Mouse (Mus musculus) gastrocnemius, adult 2 months (tissue): ENCODE data around the gene Uri1. TPM values are rescaled to one million over a fixed set of nuclear protein-coding genes. Genes with fewer than 3 reads are reported as not detected.

Experiments
- DNase-seq: peaks from one replicate; pipeline ENCODE4 v3.0.0; 2022
- H3K27ac ChIP-seq: fragments of 200-600 bp; 2 replicates; pipeline ENCODE4 v1.8.1; 2022; ENCODE audit warnings: mild to moderate bottlenecking
- H3K4me3 ChIP-seq: fragments of 200-600 bp; 2 replicates; pipeline ENCODE4 v1.8.1; 2022; ENCODE audit warnings: mild to moderate bottlenecking, moderate library complexity
- CTCF ChIP-seq: fragments of 200-600 bp; IDR thresholded peaks from 2 replicates; pipeline ENCODE4 v1.8.1; 2022; ENCODE audit warnings: antibody characterized with exemption, mild to moderate bottlenecking, moderate library complexity
- intact Hi-C: fragments of 180-260 bp; cut with DNase I; formaldehyde crosslinking; loops from one replicate; pipeline ENCODE4 v1.15.1; 2025
- total RNA-seq, 2 experiments: library from RNA; stranded (reverse); gene quantifications; 2 replicates each; pipeline ENCODE4 v1.2.3; 2021

The Uri1 gene
- total RNA-seq, 2 experiments from 2014 or later = 23.5 to 30.6 TPM

- no peak overlapping the region for H3K4me3 ChIP-seq
- H3K27ac ChIP-seq = no peak overlapping the region
- no peak for TF ChIP-seq CTCF
- no peak for DNase-seq
- intact Hi-C loops = no loop called here
Measured at GRCm38 (mm10) chr7:38030606-38031005, 7.3 kb upstream of the Uri1 start.

- H3K27ac ChIP-seq = no peak overlapping the region
- H3K4me3 ChIP-seq = no peak overlapping the region
- intact Hi-C loops = no loop called here
- DNase-seq = no peak
- TF ChIP-seq CTCF = no peak
Measured at GRCm38 (mm10) chr7:38029986-38030385, 6.6 kb upstream of the Uri1 start.

DNA sequence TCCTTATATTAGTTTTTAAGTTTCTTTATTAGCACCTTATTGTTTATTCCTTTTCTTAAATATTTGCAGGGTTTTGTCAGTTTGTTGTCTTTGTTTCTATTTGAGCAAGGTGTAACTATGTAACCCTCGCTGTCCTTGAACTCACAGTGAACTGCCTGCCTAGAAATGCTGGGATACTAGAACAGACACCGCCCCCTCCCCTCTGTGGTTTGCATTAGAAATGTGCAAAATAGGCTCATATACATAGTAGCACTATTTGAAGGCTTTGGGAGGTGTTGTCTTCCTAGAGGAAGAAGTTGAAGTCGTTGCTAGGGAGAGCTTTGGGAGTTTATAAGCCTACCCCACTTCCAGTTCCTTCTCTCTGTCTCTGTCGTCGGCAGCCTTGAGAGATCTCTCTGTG, 5.7 kb upstream of the Uri1 start:
- H3K4me3 ChIP-seq = no peak overlapping the region
- no peak overlapping the region for H3K27ac ChIP-seq
- DNase-seq = no peak
- no peak for TF ChIP-seq CTCF
- intact Hi-C loops = no loop called here

GRCm38 (mm10) chr7:38027940-38028600, 4.7 kb upstream of the Uri1 start:
- H3K27ac ChIP-seq = no peak overlapping the region
- intact Hi-C loops = no loop called here
- H3K4me3 ChIP-seq = no peak overlapping the region
- TF ChIP-seq CTCF = no peak
- no peak for DNase-seq

- no peak for TF ChIP-seq CTCF
- intact Hi-C loops = no loop called here
- Histone ChIP-seq H3K4me3 (no peak overlapping the region), H3K27ac (no peak overlapping the region)
- no peak for DNase-seq
Measured at GRCm38 (mm10) chr7:38024839-38025238, 1.5 kb upstream of the Uri1 start.

DNA sequence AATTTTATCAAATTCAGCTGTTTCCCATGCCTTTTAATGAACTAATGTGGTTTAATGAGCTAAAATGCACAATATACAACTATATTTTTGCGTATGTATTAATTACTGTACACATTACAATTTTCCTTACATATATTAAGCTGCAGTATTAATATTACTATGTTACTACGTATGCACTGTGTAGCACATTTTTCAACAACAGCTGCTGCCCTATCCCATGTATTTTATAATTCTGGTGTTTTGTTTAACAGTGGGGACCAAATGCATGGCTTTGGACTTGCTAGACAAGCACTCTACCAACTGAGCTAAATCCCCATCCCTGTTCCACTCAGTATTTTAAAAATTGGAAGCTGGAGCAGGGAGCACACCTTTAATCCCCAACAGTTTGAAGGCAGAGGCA, 3.6 kb downstream of the Uri1 start:
- no peak for DNase-seq
- Histone ChIP-seq H3K27ac (peak overlapping the region; percentile 98), H3K4me3 (peak overlapping the region; percentile 98)
- TF ChIP-seq CTCF = no peak
- intact Hi-C loops = loop anchor here (1.0 to 2.0 kb wide), 2 partner anchors 39 to 66 kb away; no protein-coding TSS in a partner anchor

DNA sequence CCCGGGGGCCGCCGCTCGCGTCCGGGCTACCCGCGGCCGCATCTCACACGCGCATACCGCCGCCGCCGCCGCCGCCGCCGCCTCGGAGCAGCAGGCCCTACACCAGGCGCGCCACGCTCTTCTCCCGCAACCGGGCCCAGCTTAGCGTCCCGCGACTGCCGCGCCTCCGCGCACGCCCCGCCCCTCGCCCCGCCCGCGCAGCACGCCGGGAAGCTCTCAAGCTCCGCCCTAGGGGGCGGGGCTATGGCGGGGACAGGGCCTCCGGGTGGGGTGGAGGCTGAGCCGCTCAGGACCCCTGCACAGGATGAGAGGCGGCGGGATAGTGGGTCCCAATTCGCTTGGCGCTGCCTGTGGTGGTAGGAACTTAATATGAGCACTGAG, 4.0 kb downstream of the Uri1 start:
- H3K4me3 ChIP-seq = peak overlapping the region; percentile 98
- intact Hi-C loops = loop anchor here (1.0 to 2.0 kb wide), 2 partner anchors 39 to 66 kb away; no protein-coding TSS in a partner anchor
- DNase-seq = peak; percentile 96
- peak overlapping the region; percentile 98 for H3K27ac ChIP-seq
- TF ChIP-seq CTCF = no peak

DNA sequence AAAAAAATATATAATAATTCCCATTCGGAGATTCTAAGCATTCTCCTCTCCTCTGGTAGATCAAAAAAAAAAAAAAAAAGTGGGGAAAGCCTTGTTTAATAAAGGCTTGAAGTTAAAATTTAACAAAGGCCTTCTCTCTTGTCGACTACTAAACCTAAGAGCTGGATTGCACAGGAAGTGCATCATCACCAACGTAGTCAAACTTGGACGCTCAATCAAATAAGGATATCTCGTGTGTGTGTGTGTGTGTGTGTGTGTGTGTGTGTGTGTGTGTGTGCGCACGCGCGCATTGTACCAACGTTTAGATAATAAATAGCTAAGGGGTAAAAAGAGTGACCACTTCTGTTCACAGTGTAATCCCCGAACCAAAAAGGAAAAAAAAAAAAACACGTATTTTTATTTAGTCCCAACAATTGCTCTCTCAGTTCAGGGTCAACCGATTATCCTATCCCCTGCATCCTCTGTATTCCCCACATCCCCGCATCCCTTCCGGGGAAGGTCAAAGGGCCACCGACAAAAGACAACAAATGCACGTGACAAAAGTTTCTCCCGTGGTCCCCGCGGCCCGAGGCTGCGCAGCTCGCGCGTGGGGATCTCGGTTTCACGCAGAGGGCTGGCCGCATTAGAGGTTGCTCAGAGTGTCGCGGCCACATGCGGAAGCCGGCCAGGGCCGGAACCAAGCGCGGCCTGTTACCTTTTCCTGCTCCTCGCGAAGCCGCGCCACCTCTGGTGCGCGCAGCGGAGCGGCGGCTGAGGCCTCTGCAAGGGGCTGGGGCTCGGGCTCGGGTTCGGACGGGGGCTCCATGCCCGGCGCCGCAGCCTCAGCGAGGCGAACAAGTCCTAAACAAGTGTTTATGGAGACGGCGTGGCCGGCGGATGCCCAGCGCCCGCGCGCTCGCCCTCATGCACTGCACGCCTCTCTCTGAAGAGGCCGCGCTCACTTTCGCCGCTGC, 4.7 kb downstream of the Uri1 start:
- H3K4me3 ChIP-seq = peak overlapping the region; percentile 98
- DNase-seq = peak; percentile 82
- H3K27ac ChIP-seq = peak overlapping the region; percentile 98
- peak; percentile 15 for TF ChIP-seq CTCF
- intact Hi-C loops = loop anchor here (1.0 to 2.0 kb wide), 2 partner anchors 40 to 67 kb away; no protein-coding TSS in a partner anchor

DNA sequence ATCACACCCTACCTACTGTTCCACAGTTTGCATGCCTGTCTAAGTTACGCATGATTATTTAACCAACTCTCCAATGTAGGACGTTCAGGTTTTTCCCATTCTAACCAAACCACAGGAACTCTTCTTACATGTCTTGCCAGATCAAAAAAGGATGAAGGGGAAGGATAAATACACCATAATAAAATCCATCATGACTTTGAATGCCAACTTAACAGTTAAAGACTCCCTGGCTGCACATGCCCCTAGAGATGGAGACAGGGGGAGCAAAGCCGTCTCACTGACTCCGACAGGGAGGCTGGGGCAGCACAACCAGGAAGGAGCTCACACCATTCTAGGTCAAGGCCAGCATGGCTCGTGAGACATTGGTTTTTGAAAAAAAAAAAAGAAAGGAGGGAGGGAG, 8.0 kb downstream of the Uri1 start:
- Histone ChIP-seq H3K4me3 (no peak overlapping the region), H3K27ac (no peak overlapping the region)
- intact Hi-C loops = no loop called here
- no peak for TF ChIP-seq CTCF
- DNase-seq = no peak

DNA sequence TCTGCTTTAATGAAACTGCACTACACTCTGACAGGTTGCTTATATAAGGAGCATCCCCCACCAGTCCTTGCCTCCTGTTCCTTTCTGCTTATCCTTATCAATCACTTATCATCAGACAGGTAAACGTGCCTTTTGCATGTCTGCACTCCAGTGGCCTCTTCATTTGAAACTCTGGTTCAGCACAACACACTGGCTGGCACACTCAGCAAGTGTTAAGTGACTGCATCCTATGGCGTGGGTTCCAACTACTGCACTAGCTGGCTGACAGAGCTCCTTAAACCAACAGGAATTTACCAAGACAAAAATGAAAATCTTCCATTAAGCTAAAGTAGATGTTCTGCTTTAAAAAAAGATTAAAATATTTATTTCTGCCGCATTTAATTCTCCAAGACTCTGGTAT, 9.4 kb downstream of the Uri1 start:
- Histone ChIP-seq H3K27ac (peak overlapping the region; percentile 12; the same call in 1 of the 2 replicates), H3K4me3 (no peak overlapping the region)
- no peak for TF ChIP-seq CTCF
- intact Hi-C loops = no loop called here
- no peak for DNase-seq

DNA sequence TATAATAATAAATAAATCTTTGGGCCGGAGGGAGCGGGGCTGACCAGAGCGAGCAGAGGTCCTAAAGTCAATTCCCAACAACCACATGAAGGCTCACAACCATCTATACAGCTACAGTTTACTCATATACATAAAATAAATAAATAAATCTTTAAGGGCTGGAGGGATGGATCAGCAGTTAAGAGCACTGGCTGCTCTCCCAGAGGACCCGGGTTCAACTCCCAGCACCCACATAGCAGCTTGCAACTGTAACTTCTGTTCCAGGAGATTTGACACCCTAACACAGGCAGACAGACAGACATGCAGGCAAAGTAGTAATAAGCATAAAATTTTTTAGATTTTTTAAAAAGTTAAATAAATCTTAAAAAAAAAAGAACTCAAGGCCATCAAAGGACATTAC, 10.5 kb downstream of the Uri1 start:
- Histone ChIP-seq H3K4me3 (no peak overlapping the region), H3K27ac (no peak overlapping the region)
- TF ChIP-seq CTCF = no peak
- intact Hi-C loops = no loop called here
- DNase-seq = no peak

DNA sequence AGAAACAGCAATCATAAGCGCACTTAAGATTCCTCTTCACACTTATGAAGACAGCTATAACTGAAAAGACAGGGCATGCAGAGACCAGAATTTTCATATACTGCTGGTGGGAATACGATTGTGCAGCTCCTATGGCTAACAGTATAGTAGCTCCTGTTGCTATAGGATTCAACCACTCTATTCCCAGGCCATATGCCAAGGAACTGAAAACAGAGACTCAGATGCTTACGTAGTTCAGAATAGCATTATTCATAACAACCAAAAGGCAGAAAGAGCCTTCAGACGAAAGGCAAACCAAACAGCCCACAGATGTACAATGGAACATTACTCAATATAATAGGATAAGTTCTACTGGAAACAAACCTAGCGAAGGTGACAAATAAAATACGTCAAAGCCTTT, 15.0 kb downstream of the Uri1 start:
- DNase-seq = no peak
- TF ChIP-seq CTCF = no peak
- intact Hi-C loops = no loop called here
- no peak overlapping the region for H3K4me3 ChIP-seq
- H3K27ac ChIP-seq = no peak overlapping the region

DNA sequence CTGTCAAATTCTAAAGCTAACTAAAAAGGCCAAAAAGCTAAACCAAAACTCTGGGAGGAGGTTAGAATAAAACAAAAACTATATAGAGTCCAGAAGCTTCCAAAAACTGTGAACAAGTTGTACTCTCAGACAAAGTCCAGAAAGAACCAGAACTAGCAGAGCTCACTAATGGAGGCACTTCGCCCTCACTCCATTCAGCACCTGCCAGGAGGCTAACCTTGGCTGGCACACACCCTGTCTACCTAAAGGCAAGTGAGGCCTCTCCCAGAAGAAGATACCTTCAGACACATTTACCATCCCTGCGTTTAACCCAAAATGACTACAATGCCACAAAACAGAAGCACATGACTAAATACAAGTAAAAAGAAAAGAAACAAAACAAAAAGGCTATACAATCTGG, 20.9 kb downstream of the Uri1 start:
- intact Hi-C loops = no loop called here
- Histone ChIP-seq H3K4me3 (no peak overlapping the region), H3K27ac (no peak overlapping the region)
- no peak for TF ChIP-seq CTCF
- DNase-seq = no peak
